ENCODE assay signal across 24 mouse cellular contexts in the genomic region with DNA sequence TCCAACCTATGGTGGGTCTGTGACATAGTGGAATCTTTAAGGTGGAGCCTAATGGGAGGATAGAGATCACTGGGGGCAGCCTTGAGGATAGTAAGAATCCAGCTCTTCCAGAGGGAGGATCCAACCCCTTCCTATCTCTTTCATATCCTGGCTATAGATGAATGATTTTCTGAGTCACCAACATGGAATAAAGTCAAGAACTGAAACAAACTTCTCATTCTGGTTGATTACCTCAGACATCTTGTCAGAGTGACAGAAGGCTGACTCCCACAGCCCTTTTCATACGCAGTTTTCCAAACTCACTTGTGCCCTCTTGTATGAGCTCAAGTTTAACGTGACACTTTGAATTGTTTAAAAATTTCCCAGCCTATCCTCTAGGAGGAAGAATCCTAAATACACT. TPM values are rescaled to one million over a fixed set of nuclear protein-coding genes. Genes with fewer than 3 reads are reported as not detected.
DNase-seq lines count a peak whose midpoint lies in the region; ATAC-seq lines count a peak whose summit lies in the region.
"Had no signal": no experiment of that assay in that cellular context is flagged by ENCODE, and none has a peak within 500 bp of the region (broad histone marks: within the 10 kb centered on the region; RNA-seq: fewer than 3 reads in every experiment).

No protein-coding gene starts in this region.

- no peak for ATAC-seq in hindbrain, embryonic 16.5 days
- ATAC-seq: activated CD4-positive, CD25-positive, alpha-beta regulatory T cell, adult 4 months; CD4-positive, CD25-positive, alpha-beta regulatory T cell, adult 4 months; forebrain, embryonic 13.5 days; forebrain, embryonic 15.5 days; forebrain, postnatal 0 days; Patski had no signal

- no peaks in the 10 kb centered on the region for H3K36me3 ChIP-seq in hindbrain, embryonic 16.5 days (ENCODE audit: control insufficient read depth, insufficient read depth, low read length)
- H3K36me3 ChIP-seq: embryonic facial prominence, embryonic 12.5 days; forebrain, embryonic 15.5 days had no signal

- 72% methylated on average over 2 of the region's 2 CpGs for WGBS in hindbrain, embryonic 16.5 days

- no peak overlapping the region for H3K27ac ChIP-seq in hindbrain, embryonic 16.5 days (ENCODE audit: low read depth, low read length)
- H3K27ac ChIP-seq: embryonic facial prominence, embryonic 10.5 days; embryonic facial prominence, embryonic 12.5 days; forebrain, embryonic 13.5 days; forebrain, embryonic 15.5 days had no signal

- no peak overlapping the region for H3K4me2 ChIP-seq in hindbrain, embryonic 16.5 days (ENCODE audit: low read length)
- H3K4me2 ChIP-seq: embryonic facial prominence, embryonic 12.5 days; forebrain, embryonic 13.5 days; forebrain, embryonic 15.5 days had no signal

- DNase-seq in Muller cell, postnatal 12 days (ENCODE audit: inconsistent ontology term): peak; percentile 60
- DNase-seq in adipocyte (ENCODE audit: low spot score): peak; percentile 30
- no peak for DNase-seq in retina, postnatal 1 day
- DNase-seq in heart, adult 9 months (ENCODE audit: low spot score in 2 of 2): no peak
- DNase-seq: adrenal gland, adult 2 months; adrenal gland, postnatal 10 days; adrenal gland, postnatal 25 days; B cell, adult 2 months; cerebellum, adult 11-12 months; cerebellum, adult 2 months; cerebellum, adult 9-10 months; cerebellum, postnatal 10 days; cerebellum, postnatal 25 days; forebrain, postnatal 0 days had no signal

- no peak overlapping the region for H3K9ac ChIP-seq in hindbrain, embryonic 16.5 days (ENCODE audit: low read depth, low read length)
- H3K9ac ChIP-seq: embryonic facial prominence, embryonic 12.5 days; forebrain, embryonic 13.5 days; forebrain, embryonic 15.5 days; forebrain, postnatal 0 days had no signal

- H3K27me3 ChIP-seq in hindbrain, embryonic 16.5 days (replicated peaks; ENCODE audit: control insufficient read depth, insufficient read depth, low read length): no peaks in the 10 kb centered on the region
- H3K27me3 ChIP-seq: CH12.LX; embryonic facial prominence, embryonic 12.5 days; forebrain, embryonic 13.5 days; forebrain, embryonic 15.5 days; Patski had no signal

- no peaks in the 10 kb centered on the region for H3K9me3 ChIP-seq in hindbrain, embryonic 16.5 days (ENCODE audit: control insufficient read depth, low read length)
- H3K9me3 ChIP-seq: embryonic facial prominence, embryonic 10.5 days; embryonic facial prominence, embryonic 12.5 days; forebrain, embryonic 13.5 days; forebrain, embryonic 15.5 days; G1E had no signal

- no peak overlapping the region for H3K4me3 ChIP-seq in hindbrain, embryonic 16.5 days (ENCODE audit: low read length)
- H3K4me3 ChIP-seq: embryonic facial prominence, embryonic 10.5 days; embryonic facial prominence, embryonic 12.5 days; forebrain, embryonic 13.5 days; forebrain, embryonic 15.5 days had no signal

- H3K4me1 ChIP-seq in hindbrain, embryonic 16.5 days (ENCODE audit: control insufficient read depth, insufficient read depth, low read depth, low read length): peaks cover 8% of the 10 kb centered on the region
- H3K4me1 ChIP-seq: embryonic facial prominence, embryonic 10.5 days had no signal

RNA-seq across cellular contexts. Expression of gene Shq1, which starts 28.2 kb away (rescaled TPM):
- polyA plus RNA-seq in hindbrain, embryonic 16.5 days (2015; fragmentation: Nextera tagmentation; extraction: Ambion mirVana): 8.9 and 10.1 TPM in 2 replicates

Comparison
In these comparisons a context has a peak if more than half of its experiments do, and no peak if none do; other contexts are left out.
1. DNase-seq: peak in Muller cell, postnatal 12 days (single experiment) and adipocyte (single experiment); none in retina, postnatal 1 day (single experiment) and heart, adult 9 months (0 of 2).